Mouse (Mus musculus) brain, embryonic 14.5 days (tissue): ENCODE data around the gene Galnt10. TPM values are rescaled to one million over a fixed set of nuclear protein-coding genes. Genes with fewer than 3 reads are reported as not detected.

Experiments used
- DNase-seq: peaks from one replicate; pipeline ENCODE4 v3.0.0-alpha.2; 2011; ENCODE audit warnings: low read depth
- CTCF ChIP-seq: fragments of 200-500 bp; IDR thresholded peaks from 2 replicates; pipeline ENCODE4 v1.5.1; 2012; ENCODE audit warnings: inconsistent platforms, mild to moderate bottlenecking, moderate library complexity, borderline replicate concordance; ENCODE audit not compliant: insufficient read depth, insufficient read length; ENCODE audit errors: extremely low read depth
- POLR2A ChIP-seq: fragments of 200-500 bp; IDR thresholded peaks from 2 replicates; pipeline ENCODE4 v1.6.1; 2012; ENCODE audit warnings: mild to moderate bottlenecking, inconsistent platforms, borderline replicate concordance; ENCODE audit not compliant: poor library complexity, insufficient read depth, insufficient read length, severe bottlenecking; ENCODE audit errors: extremely low read depth
- polyA plus RNA-seq: library from polyadenylated mRNA; depleted of rRNA; stranded (reverse); fragments of >200 nt; gene quantifications from 2 replicates; pipeline ENCODE4 v1.2.3, GENCODE M21; 2012

Gene Galnt10
- polyA plus RNA-seq, 1 experiment: 16.5 TPM

GRCm38 (mm10) chr11:57617526-57618264, 27.5 kb upstream of the Galnt10 start:
- peak; percentile 81 for DNase-seq
- TF ChIP-seq POLR2A (no peak), CTCF (peak; percentile 49; the same call in 1 of the 2 replicates)

- no peak for DNase-seq
- no peak for TF ChIP-seq POLR2A
- no peak for TF ChIP-seq CTCF
These were observed 23.8 kb upstream of the Galnt10 start for GRCm38 (mm10) chr11:57621472-57621871.

- no peak for DNase-seq
- TF ChIP-seq CTCF (no peak), POLR2A (no peak)
These were observed 23.4 kb upstream of the Galnt10 start for GRCm38 (mm10) chr11:57621876-57622275.

GRCm38 (mm10) chr11:57624490-57624893, 20.8 kb upstream of the Galnt10 start:
- no peak for TF ChIP-seq POLR2A
- TF ChIP-seq CTCF: no peak
- peak; percentile 86 for DNase-seq

GRCm38 (mm10) chr11:57625465-57625864, 19.8 kb upstream of the Galnt10 start:
- TF ChIP-seq CTCF: no peak
- TF ChIP-seq POLR2A: no peak
- no peak for DNase-seq

- peak; percentile 53; the same call in 1 of the 2 replicates for TF ChIP-seq CTCF
- no peak for TF ChIP-seq POLR2A
- peak; percentile 52 for DNase-seq
These were observed 18.0 kb upstream of the Galnt10 start for GRCm38 (mm10) chr11:57627086-57627735.

- TF ChIP-seq CTCF (no peak), POLR2A (no peak)
- no peak for DNase-seq
These were observed 13.3 kb upstream of the Galnt10 start for GRCm38 (mm10) chr11:57631805-57632485.

- DNase-seq: no peak
These were observed 12.2 kb upstream of the Galnt10 start for GRCm38 (mm10) chr11:57633006-57633405.

GRCm38 (mm10) chr11:57633975-57634585, 11.2 kb upstream of the Galnt10 start:
- no peak for DNase-seq
- TF ChIP-seq POLR2A (no peak), CTCF (no peak)

More at GRCm38 (mm10) chr11:57633006-57633405, 12.2 kb upstream of the Galnt10 start:
- TF ChIP-seq CTCF (no peak), POLR2A (no peak)

- TF ChIP-seq POLR2A (no peak), CTCF (no peak)
- peak; percentile 54 for DNase-seq
These were observed 10.1 kb upstream of the Galnt10 start for GRCm38 (mm10) chr11:57635148-57635547.

GRCm38 (mm10) chr11:57643691-57644090, 1.6 kb upstream of the Galnt10 start:
- no peak for DNase-seq
- TF ChIP-seq POLR2A (no peak), CTCF (no peak)
